Comparison of ENCODE assay signal across 10 mouse cellular contexts in genomic region chr10:82696453-82697079, GRCm38 (mm10). TPM values are rescaled to one million over a fixed set of nuclear protein-coding genes. Genes with fewer than 3 reads are reported as not detected.
DNase-seq lines count a peak whose midpoint lies in the region; ATAC-seq lines count a peak whose summit lies in the region.
"Had no signal": no experiment of that assay in that cellular context is flagged by ENCODE, and none has a peak within 500 bp of the region (broad histone marks: within the 10 kb centered on the region; RNA-seq: fewer than 3 reads in every experiment).

No protein-coding gene starts in this region.

- H3K9ac ChIP-seq in heart, embryonic 15.5 days = no peak overlapping the region
- H3K9ac ChIP-seq: forebrain, embryonic 12.5 days had no signal

- intact Hi-C loops in heart, postnatal 25 days (cut with DNase I) = loop anchor here (5.0 kb wide), 1 partner anchor 66 kb away; the partner anchor contains the start of gene Nfyb
- intact Hi-C loops in left cerebral cortex, postnatal 14 days (cut with DNase I) = loop anchor here (5.0 kb wide), 1 partner anchor 64 kb away; no protein-coding TSS in a partner anchor

- no peak for ATAC-seq in heart, embryonic 15.5 days (replicated peaks; ENCODE audit: insufficient number of reproducible peaks, insufficient read depth, low FRiP score, low read depth)

- H3K4me2 ChIP-seq in heart, embryonic 15.5 days = no peak overlapping the region
- H3K4me2 ChIP-seq: forebrain, embryonic 12.5 days had no signal

- no peaks in the 10 kb centered on the region for H3K27me3 ChIP-seq in heart, embryonic 15.5 days
- H3K27me3 ChIP-seq in forebrain, embryonic 10.5 days (ENCODE audit: poor library complexity, severe bottlenecking) = 0 out of 2 replicates have a peak, but pooled peaks cover under 1% of the 10 kb centered on the region

- H3K4me1 ChIP-seq in heart, embryonic 15.5 days (replicated peaks) = peaks cover 23% of the 10 kb centered on the region
- peaks cover 27% of the 10 kb centered on the region for H3K4me1 ChIP-seq in forebrain, embryonic 10.5 days

- no peaks in the 10 kb centered on the region for H3K9me3 ChIP-seq in heart, embryonic 15.5 days (replicated peaks)
- no peaks in the 10 kb centered on the region for H3K9me3 ChIP-seq in forebrain, embryonic 10.5 days
- H3K9me3 ChIP-seq: forebrain, embryonic 12.5 days had no signal

- peak overlapping the region; percentile 67 for H3K27ac ChIP-seq in heart, embryonic 15.5 days
- no peak overlapping the region for H3K27ac ChIP-seq in forebrain, embryonic 10.5 days
- H3K27ac ChIP-seq: forebrain, embryonic 12.5 days had no signal

- no peak for DNase-seq in heart, postnatal 25 days (ENCODE audit: low spot score)
- DNase-seq in Muller cell, postnatal 12 days (ENCODE audit: inconsistent ontology term) = peak; percentile 36
- peak; percentile 78 to 81 for DNase-seq in cerebellum, postnatal 10 days
- peak; percentile 27 for DNase-seq in lung, postnatal 10 days
- DNase-seq in layer of hippocampus, adult 9-10 months (ENCODE audit: low spot score) = no peak
- no peak for DNase-seq in left cerebral cortex, postnatal 14 days (ENCODE audit: low spot score in 2 of 2)
- no peak for DNase-seq in forebrain, embryonic 10.5 days (ENCODE audit: extremely low spot score, low spot score)

- 49% methylated on average over 4 of the region's 4 CpGs for WGBS in heart, embryonic 15.5 days
- WGBS in forebrain, embryonic 10.5 days = 78% methylated on average over 4 of the region's 4 CpGs

- H3K36me3 ChIP-seq in heart, embryonic 15.5 days = peaks cover 5% of the 10 kb centered on the region; the same call in 1 of the 2 replicates
- H3K36me3 ChIP-seq in forebrain, embryonic 10.5 days (replicated peaks) = peaks cover 4% of the 10 kb centered on the region; the same call in 1 of the 2 replicates
- H3K36me3 ChIP-seq: forebrain, embryonic 12.5 days had no signal

- H3K4me3 ChIP-seq in heart, embryonic 15.5 days = no peak overlapping the region
- no peak overlapping the region for H3K4me3 ChIP-seq in forebrain, embryonic 10.5 days
- H3K4me3 ChIP-seq: forebrain, embryonic 12.5 days had no signal

RNA-seq across cellular contexts. Expression of gene Hcfc2, which starts 0.6 kb away (rescaled TPM):
- 35.3 and 42.4 TPM in 2 replicates for polyA plus RNA-seq in heart, embryonic 15.5 days (2015; fragmentation: Nextera tagmentation; extraction: Ambion mirVana)
- 10 to 100 TPM; 31.3 to 31.6 TPM for total RNA-seq in heart, postnatal 25 days (2021)
- total RNA-seq in left cerebral cortex, postnatal 14 days (2021) = 10 to 100 TPM; 33.0 to 36.3 TPM
- 22.7 and 24.8 TPM in 2 replicates for polyA plus RNA-seq in forebrain, embryonic 10.5 days (2016; fragmentation: Nextera tagmentation; extraction: Ambion mirVana)

RNA-seq across cellular contexts. Expression of gene Glt8d2, which starts 6.1 kb away (rescaled TPM):
- polyA plus RNA-seq in heart, embryonic 15.5 days (2015; fragmentation: Nextera tagmentation; extraction: Ambion mirVana) = 3.8 and 4.6 TPM in 2 replicates
- total RNA-seq in heart, postnatal 25 days (2021) = 1 to 10 TPM; 3.4 to 3.6 TPM
- total RNA-seq in left cerebral cortex, postnatal 14 days (2021) = 1 to 10 TPM; 9.1 to 9.4 TPM
- 1.00 and 1.3 TPM in 2 replicates for polyA plus RNA-seq in forebrain, embryonic 10.5 days (2016; fragmentation: Nextera tagmentation; extraction: Ambion mirVana)
- polyA plus RNA-seq: liver, adult 2 months had no signal

Comparison
In these comparisons a context has a peak if more than half of its experiments do, and no peak if none do; other contexts are left out.
1. DNase-seq: peak in Muller cell, postnatal 12 days (single experiment), cerebellum, postnatal 10 days (2 of 2) and lung, postnatal 10 days (single experiment); none in heart, postnatal 25 days (single experiment), layer of hippocampus, adult 9-10 months (single experiment), left cerebral cortex, postnatal 14 days (0 of 2) and forebrain, embryonic 10.5 days (single experiment).